Mouse (Mus musculus) urinary bladder, postnatal 0 days (tissue): ENCODE measurements around the gene Fam81a. TPM values are rescaled to one million over a fixed set of nuclear protein-coding genes. Genes with fewer than 3 reads are reported as not detected.

Experiments used
- polyA plus RNA-seq: library from polyadenylated mRNA; unstranded; fragments of >200 nt; fragmentation: Nextera tagmentation; extraction: Ambion mirVana; gene quantifications from 2 replicates; pipeline ENCODE4 v1.2.1, GENCODE M21; 2015

The Fam81a gene
- 0.85 and 1.4 TPM in 2 replicates for polyA plus RNA-seq

GRCm38 (mm10) chr9:70142460-70142859 lies at the start of gene Fam81a:
Gene Fam81a, minus strand, starts transcription at chr9:70142560.

Other genes with a start within 250 kb of the Fam81a start
- gene Bnip2, start 153.1 kb downstream of the Fam81a start, polyA plus RNA-seq = 106 and 123 TPM in 2 replicates
- 159 and 165 TPM in 2 replicates for gene Gtf2a2, start 130.0 kb downstream of the Fam81a start, polyA plus RNA-seq
- 10.2 and 11.8 TPM in 2 replicates for gene Gcnt3, start 104.5 kb downstream of the Fam81a start, polyA plus RNA-seq
- gene Myo1e, start 64.8 kb upstream of the Fam81a start, polyA plus RNA-seq = 16.3 and 16.5 TPM in 2 replicates